Mouse (Mus musculus): ENCODE results near the gene Pou5f2. TPM values are rescaled to one million over a fixed set of nuclear protein-coding genes. Genes with fewer than 3 reads are reported as not detected.

Pou5f2 gene
- polyA plus RNA-seq, 1 experiment from 2014 or later, result 1.7 TPM

DNA sequence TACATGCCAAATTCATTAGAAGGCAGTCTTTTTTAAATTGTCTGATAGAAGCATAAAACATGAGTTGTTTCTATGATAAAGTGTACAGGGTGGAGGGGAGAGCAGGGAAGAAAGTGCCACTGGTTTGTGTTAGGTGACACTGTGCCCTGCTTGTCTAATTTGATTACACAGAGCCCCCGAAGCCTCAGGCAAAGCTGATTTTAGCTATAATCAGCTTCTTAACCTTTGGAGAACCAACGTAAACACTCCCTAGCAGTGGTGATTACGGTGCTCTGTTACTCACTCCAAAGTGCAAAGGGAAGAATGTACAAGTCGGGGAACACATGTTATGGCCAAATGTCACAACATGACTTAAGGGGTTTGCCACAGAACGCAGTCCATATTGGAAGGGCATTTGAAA, 20.4 kb downstream of the Pou5f2 start:
- H3K4me2 ChIP-seq (replicated peaks), result no peak overlapping the region
- H3K4me3 ChIP-seq, result no peak overlapping the region
- H3K27me3 ChIP-seq, result no peaks in the 10 kb centered on the region
- H3K9ac ChIP-seq, result no peak overlapping the region
- no peaks in the 10 kb centered on the region for H3K9me3 ChIP-seq
- ATAC-seq (ENCODE audit: low FRiP score, low read depth), result no peak
- H3K36me3 ChIP-seq, result no peaks in the 10 kb centered on the region
- no peaks in the 10 kb centered on the region for H3K4me1 ChIP-seq
- no peak overlapping the region for H3K27ac ChIP-seq
- 9% methylated on average over 5 of the region's 5 CpGs for WGBS

Other genes with a start within 250 kb of the Pou5f2 start
- 3.0 and 3.1 TPM in 2 replicates for gene Nr2f1, start 174.9 kb downstream of the Pou5f2 start, polyA plus RNA-seq (2015; fragmentation: Nextera tagmentation; extraction: Ambion mirVana)